Mouse (Mus musculus) adipose tissue, adult 10 weeks (tissue): ENCODE data around the gene Mrpl35. TPM values are rescaled to one million over a fixed set of nuclear protein-coding genes. Genes with fewer than 3 reads are reported as not detected.

ENCODE experiments used
- polyA plus RNA-seq: library from polyadenylated mRNA; stranded (reverse); fragments of 350-450 nt; fragmentation: Illumina TruSeq; extraction: RNeasy Lipid Tissue Mini Kit (QIAGEN cat#74804); gene quantifications from one replicate; pipeline ENCODE4 v1.2.3, GENCODE M21; 2014; ENCODE audit warnings: low read depth, low replicate concordance

The Mrpl35 gene
- 26.7 TPM for polyA plus RNA-seq

GRCm38 (mm10) chr6:71826869-71827268 is at the start of gene Mrpl35:
Gene Mrpl35 (minus strand): TSS chr6:71826969.

GRCm38 (mm10) chr6:71830690-71831580 is 4.2 kb upstream of the Mrpl35 start, which contains the start of gene Immt:
Gene Immt (plus strand): TSS chr6:71831331.

Other genes with a start within 250 kb of the Mrpl35 start
- 41.8 TPM for gene Kdm3a, start 194.0 kb downstream of the Mrpl35 start, polyA plus RNA-seq
- gene Reep1, start 119.4 kb downstream of the Mrpl35 start, polyA plus RNA-seq, result 7.0 TPM
- 120 TPM for gene Immt, start 4.4 kb upstream of the Mrpl35 start, polyA plus RNA-seq
- 29.2 TPM for gene Ptcd3, start 81.8 kb upstream of the Mrpl35 start, polyA plus RNA-seq
- 13.4 TPM for gene Polr1a, start 82.1 kb upstream of the Mrpl35 start, polyA plus RNA-seq